Mouse (Mus musculus) midbrain, embryonic 11.5 days (tissue): ENCODE data around the gene Olfr324. TPM values are rescaled to one million over a fixed set of nuclear protein-coding genes. Genes with fewer than 3 reads are reported as not detected.

ENCODE experiments used
- ATAC-seq: fragments of 200-750 bp; cut with Nextera tagmentation; 2 replicates; pipeline ENCODE4 v1.8.0; 2017; ENCODE audit warnings: moderate TSS enrichment, moderate library complexity; ENCODE audit not compliant: low FRiP score
- DNase-seq: peaks from one replicate; pipeline ENCODE4 v3.0.0; 2015; ENCODE audit warnings: low spot score; ENCODE audit errors: missing footprints
- H3K27ac ChIP-seq: fragments of 300-500 bp; sonication (generic); 2 replicates; pipeline ENCODE4 v1.5.1; 2014; ENCODE audit warnings: low read depth, low read length
- H3K27me3 ChIP-seq: fragments of 300-500 bp; sonication (generic); 2 replicates; pipeline ENCODE4 v1.6.1; 2014; ENCODE audit warnings: mild to moderate bottlenecking, low read length, moderate library complexity, mixed read lengths; ENCODE audit not compliant: control insufficient read depth, insufficient read depth
- H3K36me3 ChIP-seq: fragments of 300-500 bp; sonication (generic); 2 replicates; pipeline ENCODE4 v1.6.1; 2014; ENCODE audit warnings: mild to moderate bottlenecking, low read length, moderate library complexity, mixed read lengths; ENCODE audit not compliant: control insufficient read depth, insufficient read depth
- H3K4me1 ChIP-seq: fragments of 300-500 bp; sonication (generic); 2 replicates; pipeline ENCODE4 v1.6.1; 2014; ENCODE audit warnings: low read length; ENCODE audit not compliant: control insufficient read depth, insufficient read depth
- H3K4me2 ChIP-seq: fragments of 300-500 bp; sonication (generic); 2 replicates; pipeline ENCODE4 v1.6.1; 2014; ENCODE audit warnings: mild to moderate bottlenecking, moderate library complexity
- H3K4me3 ChIP-seq: fragments of 300-500 bp; sonication (generic); 2 replicates; pipeline ENCODE4 v1.5.1; 2014; ENCODE audit warnings: low read depth, low read length
- H3K9ac ChIP-seq: fragments of 300-500 bp; sonication (generic); 2 replicates; pipeline ENCODE4 v1.6.1; 2014; ENCODE audit warnings: low read length
- H3K9me3 ChIP-seq: fragments of 300-500 bp; sonication (generic); 2 replicates; pipeline ENCODE4 v1.6.1; 2016; ENCODE audit warnings: low read length; ENCODE audit not compliant: control insufficient read depth
- WGBS: fragments of 180-500 bp; shearing (Covaris S2); extraction: QIAGEN DNeasy Blood & Tissue Kit; methylation state at CpG from one replicate; pipeline ENCODE4 v1.1.7; 2014; 5-methylcytosine and 5-hydroxymethylcytosine counted together
- polyA plus RNA-seq: library from polyadenylated mRNA; unstranded; fragments of >200 nt; fragmentation: Nextera tagmentation; extraction: Ambion mirVana; gene quantifications from 2 replicates; pipeline ENCODE4 v1.2.1, GENCODE M21; 2014

The Olfr324 gene
- not detected in 2 replicates for polyA plus RNA-seq

DNA sequence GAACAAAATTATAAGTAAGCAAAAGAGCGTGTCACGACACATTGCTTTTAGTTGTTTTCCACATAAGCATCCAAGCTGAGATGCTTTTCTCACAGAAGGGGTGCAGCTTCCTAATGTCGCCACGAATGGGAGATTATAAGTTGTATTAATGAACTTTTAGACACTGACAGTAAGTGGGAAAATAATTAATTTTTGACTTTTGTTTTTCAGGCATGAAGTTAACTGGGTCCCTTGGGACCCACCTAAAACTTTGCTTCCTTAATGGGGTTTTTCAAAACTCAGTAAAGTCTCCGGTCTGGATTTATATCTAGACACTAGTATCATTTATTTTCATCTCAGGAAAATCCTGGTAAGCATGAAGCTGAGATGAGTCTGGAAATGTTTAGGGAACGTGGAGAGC is at the start of gene Olfr324:
TSS of gene Olfr324 (plus strand) at position 301 of the 400 bp plus-strand sequence.
- Histone ChIP-seq H3K4me1 (no peaks in the 10 kb centered on the region), H3K36me3 (no peaks in the 10 kb centered on the region), H3K27ac (no peak within 1 kb of the TSS), H3K4me3 (no peak within 1 kb of the TSS), H3K9me3 (no peaks in the 10 kb centered on the region), H3K4me2 (no peak within 1 kb of the TSS), H3K27me3 (no peaks in the 10 kb centered on the region), H3K9ac (no peak within 1 kb of the TSS)
- no peak for ATAC-seq
- 88% methylated on average over 6 of the region's 6 CpGs for WGBS
- peak; percentile 21 for DNase-seq

DNA sequence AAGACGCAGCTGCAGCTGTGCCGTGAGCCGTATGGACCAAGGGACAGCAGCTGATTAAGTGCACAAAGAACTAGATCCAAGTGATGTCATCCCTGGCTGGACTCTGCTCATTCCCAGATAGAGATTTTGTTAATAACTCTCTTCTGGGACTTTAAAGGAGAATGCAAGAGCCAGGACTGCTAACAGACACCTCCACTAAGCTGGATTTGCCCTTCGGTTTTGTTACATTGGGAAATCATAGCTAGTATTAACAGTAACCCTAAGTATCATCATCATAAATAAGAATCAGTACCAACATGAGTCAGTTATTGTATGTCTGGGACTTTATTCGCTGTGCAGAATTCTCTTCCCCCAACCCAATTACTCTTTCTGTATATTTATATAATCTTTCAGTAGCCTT is 48.6 kb upstream of the Olfr324 start, which contains the start of gene Olfr329-ps:
TSS of gene Olfr329-ps (minus strand) at position 101 of the 400 bp plus-strand sequence.
- Histone ChIP-seq H3K4me3 (no peak within 1 kb of the TSS), H3K4me1 (no peaks in the 10 kb centered on the region), H3K27ac (no peak within 1 kb of the TSS), H3K36me3 (no peaks in the 10 kb centered on the region), H3K27me3 (no peaks in the 10 kb centered on the region), H3K9me3 (no peaks in the 10 kb centered on the region), H3K9ac (no peak within 1 kb of the TSS), H3K4me2 (no peak within 1 kb of the TSS)
- ATAC-seq = no peak
- 94% methylated on average over 5 of the region's 5 CpGs for WGBS
- no peak for DNase-seq

DNA sequence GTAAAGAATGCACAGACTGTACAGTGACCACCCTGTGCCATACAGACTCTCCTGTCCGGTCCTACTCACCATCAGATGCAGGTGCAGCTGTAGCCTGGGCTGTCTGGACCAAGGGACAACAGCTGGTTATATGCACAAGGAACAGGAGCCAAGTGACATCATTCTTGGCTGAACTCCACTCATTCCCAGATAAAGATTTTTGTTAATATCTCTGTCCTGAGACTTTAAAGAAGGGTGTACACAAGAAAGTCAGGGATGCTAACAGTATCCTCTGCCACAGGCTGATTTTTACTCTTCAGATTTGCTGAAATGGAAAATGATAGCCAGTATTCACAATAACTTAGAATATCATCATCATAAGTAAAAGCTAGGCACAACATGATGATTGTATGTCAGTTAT is 39.4 kb upstream of the Olfr324 start, which contains the start of gene Olfr328:
TSS of gene Olfr328 (minus strand) at position 101 of the 400 bp plus-strand sequence.
- ATAC-seq = no peak
- Histone ChIP-seq H3K36me3 (no peaks in the 10 kb centered on the region), H3K4me1 (no peaks in the 10 kb centered on the region), H3K27me3 (no peaks in the 10 kb centered on the region), H3K4me3 (no peak within 1 kb of the TSS), H3K27ac (no peak within 1 kb of the TSS), H3K9ac (no peak within 1 kb of the TSS), H3K9me3 (no peaks in the 10 kb centered on the region), H3K4me2 (no peak within 1 kb of the TSS)
- DNase-seq = no peak
- 75% methylated on average over 1 of the region's 1 CpGs for WGBS

DNA sequence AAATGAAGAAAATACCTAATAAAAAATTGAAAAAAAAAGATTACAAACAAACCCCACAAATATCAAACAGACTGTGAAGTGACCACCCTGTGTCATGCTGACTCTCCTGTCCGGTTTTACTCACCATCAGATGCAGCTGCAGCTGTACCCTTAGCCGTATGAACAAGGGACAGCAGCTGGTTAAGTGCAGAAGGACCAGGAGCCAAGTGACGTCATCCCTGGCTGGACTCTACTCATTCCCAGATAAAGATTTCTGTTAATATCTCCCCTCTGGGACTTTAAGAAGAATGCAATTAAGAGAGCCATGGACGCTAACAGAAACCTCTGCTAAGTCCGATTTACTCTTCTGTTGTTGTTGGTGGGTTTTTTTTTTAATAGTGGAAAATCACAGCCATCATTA is 24.5 kb upstream of the Olfr324 start, which contains the start of gene Olfr224:
TSS of gene Olfr224 (minus strand) at position 149 of the 400 bp plus-strand sequence.
- no peaks in the 10 kb centered on the region for H3K4me1 ChIP-seq
- H3K4me2 ChIP-seq = no peak within 1 kb of the TSS
- no peak within 1 kb of the TSS for H3K4me3 ChIP-seq
- no peak within 1 kb of the TSS for H3K9ac ChIP-seq
- no peak within 1 kb of the TSS for H3K27ac ChIP-seq
- no peaks in the 10 kb centered on the region for H3K27me3 ChIP-seq
- ATAC-seq = no peak
- no peaks in the 10 kb centered on the region for H3K9me3 ChIP-seq
- 84% methylated on average over 5 of the region's 5 CpGs for WGBS
- H3K36me3 ChIP-seq = no peaks in the 10 kb centered on the region
- no peak for DNase-seq

DNA sequence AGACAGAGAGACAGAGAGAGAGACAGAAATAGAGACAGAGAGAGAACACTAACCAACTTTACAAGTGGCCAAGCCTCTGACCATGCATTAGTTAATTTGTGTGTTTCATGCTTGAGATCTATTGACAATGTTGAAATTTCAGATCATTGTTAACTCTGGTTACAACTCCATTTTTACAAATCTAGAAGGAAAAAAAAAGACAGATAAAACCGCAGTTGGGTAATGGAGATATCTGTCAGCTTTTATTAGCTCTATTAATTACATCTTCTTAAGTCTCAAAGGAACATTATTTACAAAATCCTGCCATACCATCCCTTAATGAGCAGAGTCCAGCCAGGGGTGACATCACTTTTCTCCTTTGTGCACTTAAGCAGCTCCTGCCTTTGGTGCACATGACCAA is 17.5 kb upstream of the Olfr324 start, which contains the start of gene Olfr325:
TSS of gene Olfr325 (plus strand) at position 301 of the 400 bp plus-strand sequence.
- DNase-seq (peak; percentile 17), ATAC-seq (no peak)
- no peaks in the 10 kb centered on the region for H3K4me1 ChIP-seq
- H3K27ac ChIP-seq = no peak within 1 kb of the TSS
- WGBS = 84% methylated on average over 1 of the region's 1 CpGs
- H3K36me3 ChIP-seq = no peaks in the 10 kb centered on the region
- H3K9me3 ChIP-seq = no peaks in the 10 kb centered on the region
- no peak within 1 kb of the TSS for H3K4me3 ChIP-seq
- H3K27me3 ChIP-seq = no peaks in the 10 kb centered on the region
- H3K4me2 ChIP-seq = no peak within 1 kb of the TSS
- no peak within 1 kb of the TSS for H3K9ac ChIP-seq

DNA sequence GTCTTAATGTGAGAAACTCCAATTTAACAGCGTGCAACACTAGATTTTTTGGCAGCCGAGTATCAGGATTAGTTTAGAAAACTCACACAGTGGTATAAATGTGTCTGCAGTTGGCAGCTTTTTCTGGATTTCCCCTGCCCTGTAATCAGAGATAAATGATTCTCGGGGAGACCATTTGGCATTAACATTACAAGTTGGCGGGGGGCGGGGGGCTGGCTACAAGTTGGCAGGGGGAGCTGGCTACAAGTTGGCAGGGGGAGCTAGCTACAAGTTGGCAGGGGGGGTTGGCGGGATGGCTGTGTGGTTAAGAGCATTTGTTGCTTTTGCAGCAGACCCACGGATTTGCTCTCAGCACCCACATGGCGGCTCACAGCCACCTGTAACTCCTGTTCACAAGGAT is 16.3 kb upstream of the Olfr324 start:
- no peaks in the 10 kb centered on the region for H3K27me3 ChIP-seq
- no peaks in the 10 kb centered on the region for H3K9me3 ChIP-seq
- H3K36me3 ChIP-seq = no peaks in the 10 kb centered on the region
- 86% methylated on average over 8 of the region's 8 CpGs for WGBS
- H3K4me2 ChIP-seq = no peak overlapping the region
- no peak overlapping the region for H3K27ac ChIP-seq
- DNase-seq = peak; percentile 62
- no peak for ATAC-seq
- no peak overlapping the region for H3K4me3 ChIP-seq
- H3K9ac ChIP-seq = no peak overlapping the region
- no peaks in the 10 kb centered on the region for H3K4me1 ChIP-seq

DNA sequence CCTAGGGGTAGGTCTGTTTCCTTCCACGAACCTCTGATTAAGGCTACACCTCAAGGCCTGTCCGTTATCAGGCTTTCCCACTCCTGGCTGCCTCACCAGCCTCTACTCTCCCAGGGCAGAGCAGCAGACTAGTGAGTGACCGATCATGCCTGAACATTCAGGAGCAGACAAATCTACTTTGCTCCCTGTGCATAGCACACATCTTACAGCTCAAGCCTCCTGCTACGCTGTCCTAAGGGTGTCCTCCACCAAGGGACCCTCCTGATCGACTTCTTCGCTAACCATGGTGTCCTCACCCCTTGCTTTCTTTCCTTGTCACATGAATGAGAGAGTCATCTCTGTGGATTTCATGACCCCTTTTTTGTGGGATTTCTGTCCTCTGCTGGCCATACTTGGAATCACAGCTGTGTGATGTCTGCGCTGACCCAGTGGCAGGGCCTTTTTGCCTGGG is 7.0 kb upstream of the Olfr324 start:
- Histone ChIP-seq H3K27ac (no peak overlapping the region), H3K4me3 (no peak overlapping the region), H3K9ac (no peak overlapping the region), H3K9me3 (no peaks in the 10 kb centered on the region), H3K36me3 (no peaks in the 10 kb centered on the region), H3K27me3 (no peaks in the 10 kb centered on the region), H3K4me2 (no peak overlapping the region), H3K4me1 (no peaks in the 10 kb centered on the region)
- DNase-seq (peak; percentile 85), ATAC-seq (no peak)
- WGBS = 75% methylated on average over 7 of the region's 7 CpGs

DNA sequence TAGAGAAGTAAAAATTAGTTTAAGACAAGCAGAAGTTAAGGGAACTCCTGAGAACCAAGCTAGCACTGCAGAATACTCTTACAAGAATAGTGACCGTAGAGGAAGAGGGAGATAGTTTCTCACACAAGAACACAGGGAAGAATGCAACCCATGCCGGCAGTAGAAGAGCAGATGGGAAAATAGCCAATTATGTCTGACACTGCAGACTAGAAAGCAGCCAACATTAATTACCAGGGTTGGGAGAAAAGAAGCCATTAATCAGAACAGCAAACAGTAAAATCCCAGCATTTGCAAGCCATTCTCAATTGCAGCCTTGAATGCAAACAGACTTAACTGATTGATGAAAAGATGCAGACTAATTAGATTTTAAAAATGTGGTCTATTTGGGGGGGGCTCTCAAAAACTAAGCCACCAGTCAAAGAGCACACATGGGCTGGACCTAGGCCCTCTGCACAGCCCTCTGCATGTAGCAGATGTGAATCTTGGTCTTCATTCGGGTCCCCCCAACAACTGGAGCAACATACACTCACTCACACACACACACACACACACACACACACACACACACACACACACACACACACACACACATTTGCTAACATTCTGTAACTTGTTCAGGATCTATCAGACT is 6.2 kb upstream of the Olfr324 start:
- H3K4me2 ChIP-seq = no peak overlapping the region
- no peak overlapping the region for H3K4me3 ChIP-seq
- no peaks in the 10 kb centered on the region for H3K36me3 ChIP-seq
- no peaks in the 10 kb centered on the region for H3K9me3 ChIP-seq
- DNase-seq (peak; percentile 35), ATAC-seq (peak; percentile 77; the same call in 1 of the 2 replicates)
- no peaks in the 10 kb centered on the region for H3K4me1 ChIP-seq
- WGBS = 71% methylated on average over 3 of the region's 3 CpGs
- no peaks in the 10 kb centered on the region for H3K27me3 ChIP-seq
- H3K27ac ChIP-seq = no peak overlapping the region
- H3K9ac ChIP-seq = no peak overlapping the region

DNA sequence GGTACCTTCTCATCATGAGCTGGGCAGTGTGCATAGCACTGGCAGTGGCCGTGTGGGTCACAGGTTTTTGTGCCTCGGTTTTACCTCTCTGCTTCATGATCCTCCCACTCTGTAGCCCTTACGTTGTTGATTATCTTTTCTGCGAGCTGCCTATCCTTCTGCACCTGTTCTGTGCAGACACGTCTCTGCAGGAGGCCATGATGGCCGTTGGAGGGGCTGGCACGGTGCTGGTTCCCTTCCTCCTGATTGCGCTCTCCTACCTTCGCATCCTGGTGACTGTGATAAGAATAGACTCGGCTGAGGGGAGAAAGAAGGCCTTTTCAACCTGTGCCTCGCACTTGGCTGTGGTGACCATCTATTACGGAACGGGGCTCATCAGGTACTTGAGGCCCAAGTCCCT is 2.9 kb downstream of the Olfr324 start:
- H3K9ac ChIP-seq = no peak overlapping the region
- no peak overlapping the region for H3K4me3 ChIP-seq
- H3K27me3 ChIP-seq = no peaks in the 10 kb centered on the region
- no peaks in the 10 kb centered on the region for H3K9me3 ChIP-seq
- ATAC-seq (no peak), DNase-seq (no peak)
- no peak overlapping the region for H3K4me2 ChIP-seq
- H3K27ac ChIP-seq = no peak overlapping the region
- no peaks in the 10 kb centered on the region for H3K36me3 ChIP-seq
- no peaks in the 10 kb centered on the region for H3K4me1 ChIP-seq
- 88% methylated on average over 13 of the region's 13 CpGs for WGBS
